Comparison of ENCODE assay signal across 10 mouse cellular contexts in genomic region chr5:134668495-134668894, GRCm38 (mm10). TPM values are rescaled to one million over a fixed set of nuclear protein-coding genes. Genes with fewer than 3 reads are reported as not detected.
DNase-seq lines count a peak whose midpoint lies in the region; TF ChIP-seq lines count a peak whose summit lies in the region.
"Had no signal": no experiment of that assay in that cellular context is flagged by ENCODE, and none has a peak within 500 bp of the region (broad histone marks: within the 10 kb centered on the region; RNA-seq: fewer than 3 reads in every experiment).

No protein-coding gene starts in this region.

- no peaks in the 10 kb centered on the region for H3K27me3 ChIP-seq in MEL (ENCODE audit: control insufficient read depth in 1 of 2, insufficient read depth in 2 of 2, low read length in 2 of 2)
- no peaks in the 10 kb centered on the region for H3K27me3 ChIP-seq in small intestine, adult 2 months (ENCODE audit: control insufficient read depth, insufficient read depth, low read length)

- no peak overlapping the region for H3K4me3 ChIP-seq in MEL (ENCODE audit: control insufficient read depth in 1 of 2, insufficient read depth in 1 of 2, low read depth in 2 of 2, low read length in 2 of 2)
- no peak overlapping the region for H3K4me3 ChIP-seq in small intestine, adult 2 months (ENCODE audit: low read depth, low read length)
- H3K4me3 ChIP-seq: erythroblast, embryonic 14.5 days had no signal

- TF ChIP-seq POLR2A in MEL (IDR thresholded peaks at IDR 0.05; ENCODE audit: control insufficient read depth in 1 of 2, insufficient read depth in 1 of 2, low read depth in 1 of 2, low read length in 2 of 2, poor library complexity in 1 of 2), result no peak
- no peak for TF ChIP-seq POLR2A in small intestine, adult 2 months (IDR thresholded peaks at IDR 0.05; ENCODE audit: low read depth, low read length)

- H3K36me3 ChIP-seq in MEL (ENCODE audit: control insufficient read depth in 1 of 2, insufficient read depth in 2 of 2, low read length in 2 of 2), result no peaks in the 10 kb centered on the region
- H3K36me3 ChIP-seq in small intestine, adult 2 months (ENCODE audit: control insufficient read depth, insufficient read depth, low read length), result no peaks in the 10 kb centered on the region

- 64% methylated on average over 8 of the region's 8 CpGs for whole genome bisulfite sequencing in small intestine, adult 2 months

- no peak overlapping the region for H3K9ac ChIP-seq in MEL (ENCODE audit: control insufficient read depth, low read depth, low read length, poor library complexity, severe bottlenecking)

- TF ChIP-seq EP300 in MEL (IDR thresholded peaks at IDR 0.05; ENCODE audit: low read depth in 1 of 2, low read length in 2 of 2), result no peak

- TF ChIP-seq RAD21 in MEL (IDR thresholded peaks at IDR 0.05; ENCODE audit: low read depth, low read length), result no peak

- H3K27ac ChIP-seq in MEL (ENCODE audit: control insufficient read depth, low read depth, low read length), result no peak overlapping the region
- H3K27ac ChIP-seq in small intestine, adult 2 months (ENCODE audit: insufficient read depth, low read depth, low read length), result no peak overlapping the region
- H3K27ac ChIP-seq: macrophage had no signal

- no peaks in the 10 kb centered on the region for H3K9me3 ChIP-seq in MEL (replicated peaks; ENCODE audit: insufficient read depth, low read length)

- H3K79me2 ChIP-seq in MEL (ENCODE audit: control insufficient read depth, insufficient read depth, low read length, poor library complexity), result no peaks in the 10 kb centered on the region

- peak; percentile 40 to 59 (median 49) for TF ChIP-seq CTCF in MEL (IDR thresholded peaks at IDR 0.05 in 2 of 3, conservative IDR thresholded peaks at IDR 0.05 in 1 of 3; ENCODE audit: control insufficient read depth in 1 of 3, insufficient read depth in 1 of 3, low read depth in 2 of 3, low read length in 3 of 3, poor library complexity in 1 of 3, severe bottlenecking in 1 of 3)
- peak; percentile 61; the same call in 1 of the 2 replicates for TF ChIP-seq CTCF in small intestine, adult 2 months (IDR thresholded peaks at IDR 0.05; ENCODE audit: extremely low read depth, insufficient read length, insufficient replicate concordance, low read depth, low read length)

- H3K4me1 ChIP-seq in MEL (ENCODE audit: control insufficient read depth in 1 of 2, insufficient read depth in 2 of 2, low read length in 2 of 2), result no peaks in the 10 kb centered on the region
- no peaks in the 10 kb centered on the region for H3K4me1 ChIP-seq in small intestine, adult 2 months (ENCODE audit: control insufficient read depth, insufficient read depth, insufficient read length, low read length)

- DNase-seq in layer of hippocampus, postnatal 10 days (ENCODE audit: low spot score in 2 of 2), result peak; percentile 34 to 55
- DNase-seq in layer of hippocampus, adult 8-10 months (ENCODE audit: low spot score in 2 of 2), result no peak
- DNase-seq in MEL (ENCODE audit: low read depth, low spot score), result peak; percentile 23
- peak; percentile 75 for DNase-seq in embryo, embryonic 10 days (ENCODE audit: low spot score)
- peak; percentile 26 to 70 for DNase-seq in kidney, postnatal 36 days
- DNase-seq in ovary, postnatal 36 days (ENCODE audit: low spot score), result no peak
- DNase-seq in gastrocnemius, adult 18-20 months (ENCODE audit: low spot score), result no peak

TF ChIP-seq in MEL, 35 proteins besides CTCF, POLR2A, EP300 and RAD21:
- TF ChIP-seq GATA1 (IDR thresholded peaks at IDR 0.05; ENCODE audit: low read depth, low read length) (no peak), MAFK (IDR thresholded peaks at IDR 0.05; ENCODE audit: borderline replicate concordance, low read depth, low read length) (no peak), USF2 (IDR thresholded peaks at IDR 0.05; ENCODE audit: borderline replicate concordance in 1 of 2, insufficient read depth in 1 of 2, low read depth in 1 of 2, low read length in 2 of 2) (no peak), GABPA (IDR thresholded peaks at IDR 0.05; ENCODE audit: low read depth, low read length) (no peak), MXI1 (IDR thresholded peaks at IDR 0.05; ENCODE audit: low read depth, low read length) (no peak), ZKSCAN1 (IDR thresholded peaks at IDR 0.05; ENCODE audit: low read depth, low read length) (no peak), TAL1 (IDR thresholded peaks at IDR 0.05; ENCODE audit: low read length) (no peak), MYC (IDR thresholded peaks at IDR 0.05; ENCODE audit: low read depth, low read length) (no peak), POLR2AphosphoS5 (IDR thresholded peaks at IDR 0.05; ENCODE audit: borderline replicate concordance, low read depth, low read length) (no peak), MYB (IDR thresholded peaks at IDR 0.05; ENCODE audit: low read depth, low read length) (no peak), CHD2 (IDR thresholded peaks at IDR 0.05; ENCODE audit: low read length) (no peak), JUND (IDR thresholded peaks at IDR 0.05; ENCODE audit: low read depth, low read length) (no peak), CHD1 (IDR thresholded peaks at IDR 0.05; ENCODE audit: low read depth, low read length) (no peak), ETS1 (IDR thresholded peaks at IDR 0.05; ENCODE audit: low read depth, low read length) (no peak), TBP (IDR thresholded peaks at IDR 0.05; ENCODE audit: low read depth, low read length) (no peak), ELF1 (IDR thresholded peaks at IDR 0.05; ENCODE audit: low read depth, low read length) (no peak), MEF2A (IDR thresholded peaks at IDR 0.05; ENCODE audit: extremely low read depth, insufficient replicate concordance, low read depth, low read length, poor library complexity, severe bottlenecking) (no peak), HCFC1 (IDR thresholded peaks at IDR 0.05; ENCODE audit: low read depth, low read length) (no peak), SIN3A (IDR thresholded peaks at IDR 0.05; ENCODE audit: low read length) (no peak), MAZ (IDR thresholded peaks at IDR 0.05; ENCODE audit: low read depth, low read length) (no peak)
TF ChIP-seq in MEL: peak in this region for 0.

RNA-seq across cellular contexts. Expression of gene Limk1, which starts 19.9 kb away (rescaled TPM):
- 10 to 100 TPM; 59.1 to 67.5 TPM for total RNA-seq in layer of hippocampus, postnatal 10 days (2021)
- total RNA-seq in layer of hippocampus, adult 8-10 months (2022), result 10 to 100 TPM; 43.7 to 45.3 (median 44.5) TPM
- total RNA-seq in MEL (2012; rRNA removed), result 5.6 and 7.3 TPM in 2 replicates
- polyA plus RNA-seq in MEL (2012; ENCODE audit: insufficient read depth in 1 of 2, insufficient read length in 2 of 2, low read depth in 1 of 2, low replicate concordance in 2 of 2, missing spikeins in 1 of 2), result 10 to 100 TPM in 1 of 2 experiments, not detected in 1; 14.8 TPM
- polyA plus RNA-seq in small intestine, adult 2 months (2012; rRNA removed), result 6.4 and 6.8 TPM in 2 replicates
- 1 to 10 TPM; 1.4 to 1.8 TPM for total RNA-seq in gastrocnemius, adult 18-20 months (2021)

RNA-seq across cellular contexts. Expression of gene Eif4h, which starts 29.2 kb away (rescaled TPM):
- total RNA-seq in layer of hippocampus, postnatal 10 days (2021), result 100 to 1,000 TPM; 285 to 302 TPM
- 100 to 1,000 TPM; 278 to 306 (median 300) TPM for total RNA-seq in layer of hippocampus, adult 8-10 months (2022)
- 451 and 471 TPM in 2 replicates for total RNA-seq in MEL (2012; rRNA removed)
- 100 to 1,000 TPM; 167 to 515 TPM for polyA plus RNA-seq in MEL (2012; ENCODE audit: insufficient read depth in 1 of 2, insufficient read length in 2 of 2, low read depth in 1 of 2, low replicate concordance in 2 of 2, missing spikeins in 1 of 2)
- 99.4 and 256 TPM in 2 replicates for polyA plus RNA-seq in small intestine, adult 2 months (2012; rRNA removed)
- 10 to 100 TPM; 84.8 to 94.1 TPM for total RNA-seq in gastrocnemius, adult 18-20 months (2021)

RNA-seq across cellular contexts. Expression of gene Lat2, which starts 53.7 kb away (rescaled TPM):
- 1 to 10 TPM; 2.0 to 3.7 TPM for total RNA-seq in layer of hippocampus, postnatal 10 days (2021)
- total RNA-seq in layer of hippocampus, adult 8-10 months (2022), result 10 to 100 TPM in 2 of 4 experiments, 1 to 10 TPM in 2; 3.2 to 20.7 (median 11.6) TPM
- total RNA-seq in MEL (2012; rRNA removed), result 0.46 and 0.92 TPM in 2 replicates
- polyA plus RNA-seq in MEL (2012; ENCODE audit: insufficient read depth in 1 of 2, insufficient read length in 2 of 2, low read depth in 1 of 2, low replicate concordance in 2 of 2, missing spikeins in 1 of 2), result under 1 TPM in 1 of 2 experiments, not detected in 1; 0.79 TPM
- polyA plus RNA-seq in small intestine, adult 2 months (2012; rRNA removed), result 4.0 and 6.9 TPM in 2 replicates
- under 1 TPM; 0.57 to 0.83 TPM for total RNA-seq in gastrocnemius, adult 18-20 months (2021)

Comparison
In these comparisons a context has a peak if more than half of its experiments do, and no peak if none do; other contexts are left out.
1. DNase-seq: peak in layer of hippocampus, postnatal 10 days (2 of 2), MEL (single experiment), embryo, embryonic 10 days (single experiment) and kidney, postnatal 36 days (2 of 2); none in layer of hippocampus, adult 8-10 months (0 of 2), ovary, postnatal 36 days (single experiment) and gastrocnemius, adult 18-20 months (single experiment).